ENCODE assay signal across 10 mouse cellular contexts in the genomic region with DNA sequence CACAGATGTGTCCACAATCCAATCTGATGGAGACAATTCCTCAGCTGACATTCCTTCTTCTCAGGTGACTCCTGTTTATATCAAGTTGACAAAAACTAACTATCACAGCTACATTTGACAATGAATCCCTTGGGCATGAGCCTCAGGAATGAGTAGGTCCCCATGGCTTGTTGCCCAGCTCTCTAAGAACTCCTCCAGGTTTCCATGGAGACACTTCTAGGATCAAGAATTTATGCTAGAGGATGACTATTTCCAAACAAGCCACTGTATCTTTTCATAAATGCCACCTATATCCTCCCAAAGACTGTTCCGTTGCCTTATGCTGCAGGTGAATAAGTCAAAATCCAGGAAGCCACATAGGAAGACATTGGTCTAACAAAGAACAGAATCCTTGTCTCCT.
DNase-seq lines count a peak whose midpoint lies in the region.
"Had no signal": no experiment of that assay in that cellular context is flagged by ENCODE, and none has a peak within 500 bp of the region (broad histone marks: within the 10 kb centered on the region; RNA-seq: fewer than 3 reads in every experiment).

No protein-coding gene starts in this region.

- no peaks in the 10 kb centered on the region for H3K36me3 ChIP-seq in heart, embryonic 10.5 days
- H3K36me3 ChIP-seq in embryonic facial prominence, embryonic 10.5 days (replicated peaks), result no peaks in the 10 kb centered on the region
- H3K36me3 ChIP-seq in limb, embryonic 10.5 days, result no peaks in the 10 kb centered on the region
- H3K36me3 ChIP-seq: hindbrain, embryonic 10.5 days had no signal

- peaks cover 17% of the 10 kb centered on the region; the same call in 1 of the 2 replicates for H3K4me1 ChIP-seq in heart, embryonic 10.5 days
- H3K4me1 ChIP-seq in embryonic facial prominence, embryonic 10.5 days, result peaks cover 17% of the 10 kb centered on the region
- H3K4me1 ChIP-seq in limb, embryonic 10.5 days, result peaks cover 17% of the 10 kb centered on the region

- peak overlapping the region; percentile 59; the same call in 1 of the 2 replicates for H3K27ac ChIP-seq in heart, embryonic 10.5 days
- peak overlapping the region; percentile 57; the same call in 1 of the 2 replicates for H3K27ac ChIP-seq in embryonic facial prominence, embryonic 10.5 days (replicated peaks)
- peak overlapping the region; percentile 53; the same call in 1 of the 2 replicates for H3K27ac ChIP-seq in limb, embryonic 10.5 days
- H3K27ac ChIP-seq: hindbrain, embryonic 10.5 days had no signal

- H3K27me3 ChIP-seq in heart, embryonic 10.5 days (ENCODE audit: insufficient read depth, poor library complexity, severe bottlenecking), result no peaks in the 10 kb centered on the region
- no peaks in the 10 kb centered on the region for H3K27me3 ChIP-seq in embryonic facial prominence, embryonic 10.5 days (replicated peaks; ENCODE audit: low read depth, poor library complexity, severe bottlenecking)
- no peaks in the 10 kb centered on the region for H3K27me3 ChIP-seq in limb, embryonic 10.5 days (ENCODE audit: low read depth, poor library complexity, severe bottlenecking)

- no peak for DNase-seq in heart, embryonic 10.5 days (ENCODE audit: low spot score)
- DNase-seq in heart, postnatal 36 days, result no peak
- DNase-seq in left cerebral cortex, adult 11 months (ENCODE audit: low spot score), result peak; percentile 23
- DNase-seq in left cerebral cortex, postnatal 4 days, result no peak
- DNase-seq in embryonic facial prominence, embryonic 10.5 days (ENCODE audit: low spot score), result no peak
- DNase-seq in limb, embryonic 10.5 days (ENCODE audit: low spot score), result no peak
- DNase-seq in testis, postnatal 10 days (ENCODE audit: low spot score), result no peak
- no peak for DNase-seq in urinary bladder, postnatal 25 days (ENCODE audit: low spot score)
- DNase-seq: thymus, adult 2 months had no signal

- H3K4me3 ChIP-seq in heart, embryonic 10.5 days, result no peak overlapping the region
- H3K4me3 ChIP-seq in embryonic facial prominence, embryonic 10.5 days, result no peak overlapping the region
- no peak overlapping the region for H3K4me3 ChIP-seq in limb, embryonic 10.5 days
- H3K4me3 ChIP-seq: hindbrain, embryonic 10.5 days had no signal

- intact Hi-C loops in heart, postnatal 36 days (cut with DNase I), result loop anchor here (1.0 to 10.0 kb wide), 4 partner anchors 26 to 720 kb away; no protein-coding TSS in a partner anchor
- intact Hi-C loops in left cerebral cortex, postnatal 4 days (cut with DNase I), result no loop called here

- no peaks in the 10 kb centered on the region for H3K9me3 ChIP-seq in heart, embryonic 10.5 days
- H3K9me3 ChIP-seq in embryonic facial prominence, embryonic 10.5 days, result no peaks in the 10 kb centered on the region
- no peaks in the 10 kb centered on the region for H3K9me3 ChIP-seq in limb, embryonic 10.5 days (replicated peaks)
- H3K9me3 ChIP-seq: hindbrain, embryonic 10.5 days had no signal

- 80% methylated on average over 1 of the region's 1 CpGs for WGBS in heart, embryonic 10.5 days
- WGBS in embryonic facial prominence, embryonic 10.5 days, result 90% methylated on average over 1 of the region's 1 CpGs
- WGBS in limb, embryonic 10.5 days, result 92% methylated on average over 1 of the region's 1 CpGs
